Mouse (Mus musculus) cerebellum, postnatal 4 days (tissue): ENCODE results near the gene Rgs17.
A peak's percentile ranks its signal among the peaks of the same experiment; 100 is the strongest.

Experiments
- DNase-seq, 2 experiments: peaks; one replicate each; pipeline ENCODE4 v3.0.0; 2022; ENCODE audit warnings: low spot score in 2 of 2, mixed read lengths in 1 of 2

Rgs17 gene

GRCm38 (mm10) chr10:5824779-5825178 is 97.4 kb downstream of the Rgs17 start:
- peak in 1 of 2 experiments; percentile 17 for DNase-seq

- DNase-seq = peak; percentile 89 to 94
These were observed 98.3 kb downstream of the Rgs17 start, which contains the start of gene Mtrf1l for GRCm38 (mm10) chr10:5823740-5824491. TSS of gene Mtrf1l (minus strand) at chr10:5823910.

DNA sequence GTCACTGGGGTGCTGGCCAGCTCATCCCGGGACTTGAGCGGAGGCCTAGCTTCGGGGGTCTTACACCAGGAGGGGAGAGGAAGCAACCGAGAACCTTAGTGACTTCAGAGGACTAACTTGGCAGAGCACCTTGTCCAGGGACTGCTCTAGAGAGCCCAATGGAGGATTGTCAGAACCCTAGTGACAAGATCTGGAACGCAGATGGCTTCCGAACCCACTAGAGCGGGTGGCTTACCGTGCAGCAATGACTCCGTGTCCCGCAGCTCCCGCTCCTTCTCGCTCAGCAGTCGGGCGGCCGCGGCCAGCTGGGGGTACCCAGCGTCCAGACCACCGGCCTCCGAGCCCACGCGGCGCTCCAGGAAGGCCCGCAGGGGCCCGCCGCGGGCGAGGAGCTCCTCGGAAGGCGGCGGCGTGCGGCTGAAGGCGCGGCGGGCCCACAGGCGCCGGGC is 98.9 kb downstream of the Rgs17 start:
- DNase-seq = peak in 1 of 2 experiments; percentile 31

GRCm38 (mm10) chr10:5818772-5819171 is 103.4 kb downstream of the Rgs17 start:
- DNase-seq = no peak

DNA sequence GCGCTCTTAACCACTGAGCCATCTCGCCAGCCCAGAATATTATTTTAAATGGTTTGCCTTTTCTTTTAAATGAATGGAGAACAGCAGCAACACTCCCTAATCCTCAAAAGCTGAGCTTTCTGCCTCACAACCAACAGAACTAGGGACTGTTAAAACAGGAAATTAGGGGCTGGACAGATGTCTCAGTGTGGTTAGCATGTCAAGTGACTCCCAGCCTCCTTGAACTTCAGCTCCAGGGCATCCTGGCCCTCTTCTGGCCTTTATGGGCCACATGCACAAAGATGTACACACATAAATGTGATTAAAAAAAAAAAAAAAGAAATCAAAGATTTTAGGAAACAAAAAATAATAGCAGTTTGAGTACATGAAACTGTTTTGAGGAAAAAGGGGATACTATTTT is 106.2 kb downstream of the Rgs17 start:
- DNase-seq = no peak

GRCm38 (mm10) chr10:5813724-5814123 is 108.5 kb downstream of the Rgs17 start:
- no peak for DNase-seq

GRCm38 (mm10) chr10:5807683-5808082 is 114.5 kb downstream of the Rgs17 start:
- DNase-seq = no peak

- no peak for DNase-seq
These were observed 115.2 kb downstream of the Rgs17 start for GRCm38 (mm10) chr10:5806996-5807395.

DNA sequence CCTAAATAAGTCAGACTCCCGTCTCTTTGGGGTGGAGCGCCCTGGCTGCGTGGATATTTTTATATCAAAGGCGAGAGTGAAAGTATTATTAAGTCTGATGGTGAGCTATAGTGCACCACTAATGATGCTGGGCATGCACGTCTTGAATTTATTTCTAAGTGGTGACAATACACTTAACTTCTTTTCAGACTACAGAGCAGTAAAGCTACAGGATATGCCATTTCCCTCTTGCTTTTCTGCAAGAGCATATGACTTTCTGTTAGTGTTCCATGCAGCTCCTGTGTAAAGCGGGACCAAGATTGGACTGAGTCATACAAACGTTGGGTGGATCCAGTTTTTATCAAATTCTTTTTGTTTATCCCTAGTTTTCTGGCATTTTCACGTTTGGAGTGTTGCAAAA is 115.8 kb downstream of the Rgs17 start:
- no peak for DNase-seq

DNA sequence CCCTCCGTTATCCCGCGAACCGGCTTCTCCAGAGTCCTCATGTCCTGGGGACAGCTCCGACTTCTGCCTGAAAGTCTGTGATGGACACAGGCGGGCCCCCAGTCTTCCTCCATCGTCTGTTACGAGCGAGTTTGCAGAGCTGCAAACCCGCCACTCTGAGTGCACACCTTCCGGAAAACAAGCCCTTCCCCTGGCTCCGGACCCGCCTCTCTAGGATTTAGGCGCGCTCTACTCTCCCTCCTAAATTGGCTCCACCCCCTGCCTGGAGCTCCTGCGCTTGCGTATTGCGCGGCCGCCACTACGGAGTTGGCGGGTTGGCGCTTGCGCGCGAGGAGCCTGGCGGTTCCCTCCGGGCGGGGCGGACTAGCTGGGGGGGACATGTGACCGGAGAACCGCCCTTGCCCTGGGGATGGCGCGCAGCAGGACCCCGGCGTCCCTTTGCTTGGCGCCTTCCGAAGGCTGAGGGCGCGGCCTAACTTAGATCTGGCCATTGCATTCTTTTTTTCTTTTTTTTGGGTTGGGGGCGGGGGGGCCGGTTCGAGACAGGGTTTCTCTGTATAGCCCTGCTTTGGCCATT is 116.4 kb downstream of the Rgs17 start:
- peak; percentile 88 to 93 for DNase-seq

DNA sequence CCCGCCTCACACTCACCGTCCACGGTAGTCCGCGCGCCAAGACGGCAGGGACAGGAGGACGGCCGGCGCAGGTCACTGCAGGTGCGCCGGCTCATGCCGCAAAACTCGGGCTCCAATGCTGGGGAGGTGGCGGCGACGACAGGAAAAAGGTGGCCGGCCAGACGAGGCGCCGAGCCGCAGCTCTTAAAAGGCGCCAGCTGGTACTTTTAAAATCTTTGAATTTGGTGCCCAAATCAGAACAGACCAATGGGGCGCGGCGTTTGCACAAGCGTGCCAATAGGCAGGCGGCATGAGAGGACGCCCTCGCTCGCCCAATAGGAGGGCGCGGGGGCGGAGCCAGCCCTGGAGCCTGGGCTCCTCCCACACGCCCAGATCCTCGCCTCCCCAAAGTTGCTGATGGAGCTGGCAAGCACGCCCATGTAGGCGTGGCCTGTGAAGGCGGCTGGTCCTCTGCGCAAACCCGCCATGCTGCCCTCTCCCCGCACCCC is 116.9 kb downstream of the Rgs17 start, which contains the start of gene Fbxo5:
Gene Fbxo5, minus strand, starts transcription at position 358 of the 488 bp plus-strand sequence.
- DNase-seq = peak; percentile 89 to 98

- peak in 1 of 2 experiments; percentile 21 for DNase-seq
These were observed 117.5 kb downstream of the Rgs17 start for GRCm38 (mm10) chr10:5804691-5805156.

DNA sequence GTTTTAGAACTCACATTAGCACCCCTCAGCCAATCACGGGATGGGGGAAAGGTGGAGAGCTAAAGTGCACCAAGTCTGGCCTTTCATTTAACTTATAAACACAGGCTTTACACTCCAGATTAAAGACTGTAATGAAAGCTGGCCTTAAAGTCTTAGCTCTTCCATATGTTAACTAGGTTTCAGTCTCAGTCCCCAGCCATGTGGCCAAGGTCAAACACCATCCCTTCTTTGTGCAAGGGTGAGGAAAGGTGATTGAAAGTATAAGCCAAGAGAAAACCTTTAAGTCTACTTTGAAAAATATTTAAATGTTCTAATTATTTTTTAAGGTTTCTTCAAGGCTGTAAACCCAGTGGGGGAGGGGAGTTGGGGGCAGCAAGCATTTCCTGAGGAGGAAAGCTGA is 118.5 kb downstream of the Rgs17 start:
- DNase-seq = no peak

DNA sequence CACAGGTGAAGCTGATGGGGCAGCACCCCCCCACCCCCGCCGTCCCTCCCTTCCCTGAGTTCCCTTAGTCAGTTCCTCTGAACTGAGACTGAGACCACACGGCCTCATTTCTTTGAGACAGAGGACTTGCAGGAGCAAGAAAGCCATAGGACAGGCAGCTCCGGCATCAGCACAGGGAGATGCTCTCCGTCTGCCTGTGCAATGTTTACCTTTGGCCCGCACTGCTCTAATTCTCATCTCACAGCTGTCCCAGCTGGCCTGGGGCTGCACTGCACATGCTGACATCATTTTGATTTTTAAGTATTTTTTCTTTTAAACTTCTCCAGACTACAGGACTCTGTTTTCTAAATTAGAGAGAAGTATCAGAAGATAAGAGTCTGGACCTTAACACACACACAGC is 119.3 kb downstream of the Rgs17 start:
- no peak for DNase-seq

DNA sequence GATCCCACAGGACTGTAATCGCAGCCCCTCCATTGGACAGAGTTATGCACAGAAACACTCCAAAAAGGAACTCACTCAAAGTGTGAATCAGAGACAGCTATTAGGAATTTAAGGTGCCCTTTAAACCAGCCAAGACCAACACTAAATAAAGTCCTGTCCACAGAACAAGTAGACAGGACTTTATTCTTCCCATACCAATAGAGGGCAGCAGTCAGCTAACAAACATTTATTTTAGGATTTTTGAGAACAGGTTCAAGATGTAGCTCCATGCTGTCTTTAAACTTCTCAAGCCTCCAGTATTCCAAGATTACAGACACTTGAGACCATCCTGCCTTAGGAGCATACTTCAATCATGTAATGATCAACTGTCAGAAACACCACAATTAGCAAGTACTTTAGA is 121.7 kb downstream of the Rgs17 start:
- no peak for DNase-seq

DNA sequence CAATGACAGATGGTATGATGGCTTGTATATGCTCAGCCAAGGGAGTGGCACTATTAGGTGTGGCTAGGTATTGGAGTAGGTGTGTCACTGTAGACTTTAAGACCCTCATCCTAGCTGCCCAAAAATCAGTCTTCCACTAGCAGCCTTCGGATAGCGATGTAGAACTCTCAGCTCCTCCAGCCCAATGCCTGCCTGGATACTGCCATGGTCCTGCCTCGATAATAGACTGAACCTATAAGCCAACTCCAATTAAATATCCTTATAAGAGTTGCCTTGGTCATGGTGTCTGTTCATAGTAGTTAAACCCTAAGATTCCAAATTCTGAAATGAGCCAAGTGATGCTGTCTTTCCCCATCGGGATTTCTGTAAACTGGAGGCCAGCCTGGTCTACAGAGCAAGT is 124.1 kb downstream of the Rgs17 start:
- DNase-seq = no peak

- DNase-seq = peak; percentile 52 to 69
These were observed 131.5 kb downstream of the Rgs17 start for GRCm38 (mm10) chr10:5790657-5791056.

- peak in 1 of 2 experiments; percentile 30 for DNase-seq
These were observed 135.3 kb downstream of the Rgs17 start for GRCm38 (mm10) chr10:5786923-5787322.
